Mouse (Mus musculus): ENCODE data around the gene Gpn1.

Gene Gpn1

GRCm38 (mm10) chr5:31559401-31559800 lies 64.9 kb downstream of the Gpn1 start:
- DNase-seq (ENCODE audit: low spot score): no peak

GRCm38 (mm10) chr5:31560352-31560751 lies 65.8 kb downstream of the Gpn1 start:
- DNase-seq (ENCODE audit: low spot score): no peak

- no peak for DNase-seq (ENCODE audit: low spot score)
These were observed 67.6 kb downstream of the Gpn1 start for GRCm38 (mm10) chr5:31562036-31562666.

Measured in urinary bladder, postnatal 25 days (tissue).